Mouse (Mus musculus): ENCODE measurements around the gene Ppp2r5c. TPM values are rescaled to one million over a fixed set of nuclear protein-coding genes. Genes with fewer than 3 reads are reported as not detected.

Gene Ppp2r5c
- polyA plus RNA-seq, 1 experiment from 2014 or later, result 133 TPM

DNA sequence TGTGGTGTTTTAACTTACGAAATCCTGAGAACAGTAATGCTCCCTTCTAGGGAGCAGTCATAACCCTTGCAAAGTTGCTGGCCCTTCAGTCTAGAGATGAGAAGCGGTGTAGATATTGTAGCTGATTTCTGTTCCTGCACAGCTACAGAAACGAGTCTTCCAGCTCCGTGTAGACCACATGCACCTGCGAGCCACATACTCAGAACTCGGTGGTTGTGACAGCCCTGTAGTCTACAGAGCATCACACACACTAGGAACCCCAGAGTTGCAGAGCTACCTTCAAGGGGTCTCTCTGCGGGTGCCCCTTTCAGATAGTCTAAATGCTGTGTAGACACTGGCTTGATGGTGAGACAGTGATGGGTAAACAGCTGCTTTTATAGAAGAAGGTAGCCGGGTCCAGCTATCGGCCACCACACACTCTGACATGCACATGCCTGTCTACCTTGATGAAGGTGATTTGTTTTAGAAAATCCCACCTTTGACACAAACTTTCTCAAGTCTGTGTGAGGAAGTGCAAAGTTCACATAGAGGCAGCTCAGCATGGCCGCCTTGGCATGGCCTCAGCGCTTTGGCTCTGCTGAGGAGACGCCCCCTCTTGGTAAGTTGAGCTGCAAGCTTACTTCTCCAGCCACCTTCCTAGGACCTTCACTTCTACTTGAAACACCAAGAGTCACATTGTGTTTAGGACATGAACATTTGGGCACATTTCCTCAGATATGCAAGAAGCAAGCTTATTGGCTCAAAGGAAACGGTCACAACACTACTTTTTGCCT, 46.9 kb downstream of the Ppp2r5c start:
- no peaks in the 10 kb centered on the region for H3K9me3 ChIP-seq (ENCODE audit: control insufficient read depth, low read length)
- H3K4me3 ChIP-seq (ENCODE audit: low read length), result no peak overlapping the region
- no peak for ATAC-seq
- H3K4me2 ChIP-seq (ENCODE audit: low read depth, low read length), result no peak overlapping the region
- no peak overlapping the region for H3K9ac ChIP-seq (ENCODE audit: low read depth, low read length)
- H3K27ac ChIP-seq (ENCODE audit: low read length), result no peak overlapping the region
- peaks cover 4% of the 10 kb centered on the region; the same call in 1 of the 2 replicates for H3K36me3 ChIP-seq (ENCODE audit: control insufficient read depth, insufficient read depth, low read length)
- peaks cover 34% of the 10 kb centered on the region for H3K4me1 ChIP-seq (ENCODE audit: control insufficient read depth, insufficient read depth, low read length)
- WGBS, result 93% methylated on average over 13 of the region's 13 CpGs
- no peaks in the 10 kb centered on the region for H3K27me3 ChIP-seq (replicated peaks; ENCODE audit: control insufficient read depth, insufficient read depth, low read length)

DNA sequence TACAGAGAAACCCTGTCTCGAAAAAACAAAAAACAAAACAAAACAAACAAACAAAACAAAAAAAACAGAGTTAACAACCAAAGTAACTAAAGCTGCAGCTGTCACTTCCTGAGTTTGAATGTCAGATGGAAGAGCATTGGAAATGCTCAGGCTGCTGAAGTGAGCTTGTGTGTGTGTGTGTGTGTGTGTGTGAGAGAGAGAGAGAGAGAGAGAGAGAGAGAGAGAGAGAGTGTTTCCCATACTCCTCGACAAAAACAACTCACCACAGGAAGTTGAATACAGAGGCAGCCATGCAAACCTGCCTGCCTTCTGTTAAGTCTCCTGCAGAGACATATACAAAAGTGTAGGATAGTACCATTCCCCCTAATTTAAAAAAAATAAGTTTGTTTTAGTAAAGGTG, 47.9 kb downstream of the Ppp2r5c start:
- H3K4me3 ChIP-seq (ENCODE audit: low read length), result no peak overlapping the region
- no peaks in the 10 kb centered on the region for H3K9me3 ChIP-seq (ENCODE audit: control insufficient read depth, low read length)
- H3K9ac ChIP-seq (ENCODE audit: low read depth, low read length), result no peak overlapping the region
- peaks cover 37% of the 10 kb centered on the region for H3K4me1 ChIP-seq (ENCODE audit: control insufficient read depth, insufficient read depth, low read length)
- peaks cover 2% of the 10 kb centered on the region; the same call in 1 of the 2 replicates for H3K36me3 ChIP-seq (ENCODE audit: control insufficient read depth, insufficient read depth, low read length)
- no peak overlapping the region for H3K27ac ChIP-seq (ENCODE audit: low read length)
- H3K4me2 ChIP-seq (ENCODE audit: low read depth, low read length), result no peak overlapping the region
- no peak for ATAC-seq
- H3K27me3 ChIP-seq (replicated peaks; ENCODE audit: control insufficient read depth, insufficient read depth, low read length), result no peaks in the 10 kb centered on the region
- WGBS, result 68% methylated on average over 2 of the region's 2 CpGs

DNA sequence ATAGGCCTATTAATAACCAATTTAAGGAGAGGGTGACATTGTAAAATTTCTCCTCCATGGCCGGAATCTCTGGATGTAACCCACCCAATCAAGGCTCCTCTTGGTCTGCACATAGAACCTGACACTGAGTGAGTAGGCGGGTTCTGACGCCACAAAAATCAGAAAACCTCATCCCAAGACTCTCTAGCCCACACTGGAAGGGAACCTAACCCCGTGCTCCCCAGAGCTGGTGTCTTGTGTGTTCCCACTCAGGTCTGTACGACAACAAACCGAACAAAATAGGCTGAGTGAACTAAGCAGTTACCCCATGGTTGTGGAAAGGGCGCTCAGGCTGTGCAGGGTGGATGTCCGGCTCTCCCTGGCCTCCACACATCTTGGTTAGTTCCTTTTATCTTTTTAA, 48.3 kb downstream of the Ppp2r5c start:
- ATAC-seq, result no peak
- H3K27me3 ChIP-seq (replicated peaks; ENCODE audit: control insufficient read depth, insufficient read depth, low read length), result no peaks in the 10 kb centered on the region
- H3K9me3 ChIP-seq (ENCODE audit: control insufficient read depth, low read length), result no peaks in the 10 kb centered on the region
- 97% methylated on average over 8 of the region's 8 CpGs for WGBS
- no peak overlapping the region for H3K4me3 ChIP-seq (ENCODE audit: low read length)
- peaks cover 2% of the 10 kb centered on the region; the same call in 1 of the 2 replicates for H3K36me3 ChIP-seq (ENCODE audit: control insufficient read depth, insufficient read depth, low read length)
- peaks cover 41% of the 10 kb centered on the region for H3K4me1 ChIP-seq (ENCODE audit: control insufficient read depth, insufficient read depth, low read length)
- no peak overlapping the region for H3K4me2 ChIP-seq (ENCODE audit: low read depth, low read length)
- no peak overlapping the region for H3K27ac ChIP-seq (ENCODE audit: low read length)
- H3K9ac ChIP-seq (ENCODE audit: low read depth, low read length), result no peak overlapping the region

DNA sequence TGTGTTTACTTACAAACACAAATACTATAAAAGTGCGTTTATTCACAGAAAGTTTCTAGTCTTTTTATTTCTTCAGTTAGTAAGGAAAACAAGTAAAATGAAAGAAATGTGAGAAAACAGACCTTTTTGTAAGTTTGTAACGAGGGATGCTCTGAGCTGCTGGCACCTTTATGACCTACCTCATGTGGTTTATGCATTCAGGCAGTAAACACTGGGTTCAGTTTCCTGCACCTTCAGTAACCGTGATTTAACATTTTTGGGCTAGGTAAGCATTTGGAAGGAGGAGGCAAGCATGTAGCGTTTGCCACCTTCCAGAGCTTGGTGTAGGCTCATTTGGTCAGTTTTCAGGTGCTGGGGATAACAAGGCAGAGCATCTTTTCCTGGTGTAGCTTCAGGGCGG, 49.1 kb downstream of the Ppp2r5c start:
- H3K36me3 ChIP-seq (ENCODE audit: control insufficient read depth, insufficient read depth, low read length), result peaks cover 2% of the 10 kb centered on the region; the same call in 1 of the 2 replicates
- no peak overlapping the region for H3K4me3 ChIP-seq (ENCODE audit: low read length)
- H3K4me1 ChIP-seq (ENCODE audit: control insufficient read depth, insufficient read depth, low read length), result peaks cover 43% of the 10 kb centered on the region
- H3K4me2 ChIP-seq (ENCODE audit: low read depth, low read length), result no peak overlapping the region
- ATAC-seq, result no peak
- H3K27me3 ChIP-seq (replicated peaks; ENCODE audit: control insufficient read depth, insufficient read depth, low read length), result no peaks in the 10 kb centered on the region
- no peak overlapping the region for H3K27ac ChIP-seq (ENCODE audit: low read length)
- no peaks in the 10 kb centered on the region for H3K9me3 ChIP-seq (ENCODE audit: control insufficient read depth, low read length)
- whole genome bisulfite sequencing, result 63% methylated on average over 5 of the region's 5 CpGs
- H3K9ac ChIP-seq (ENCODE audit: low read depth, low read length), result no peak overlapping the region

DNA sequence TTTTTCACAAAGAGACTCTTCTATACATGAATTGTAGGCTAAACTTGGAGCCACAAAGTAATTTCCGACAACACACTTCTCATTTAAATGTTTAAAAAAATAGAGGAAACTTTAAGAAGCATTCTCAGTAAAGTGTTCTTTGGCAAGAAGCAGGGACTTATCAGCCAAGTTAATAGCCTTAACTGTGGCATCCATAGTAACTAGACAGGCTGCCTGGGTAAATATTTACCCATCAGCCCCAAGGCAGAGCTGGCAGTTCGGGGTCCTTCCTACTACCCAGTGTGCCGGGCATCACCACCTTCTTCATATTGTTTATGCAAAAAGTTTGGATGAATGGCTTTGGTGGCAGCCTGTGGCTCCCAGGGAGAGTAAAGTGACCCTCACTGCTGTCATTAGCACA, 50.1 kb downstream of the Ppp2r5c start:
- WGBS, result 21% methylated on average over 3 of the region's 3 CpGs
- Histone ChIP-seq H3K4me3 (ENCODE audit: low read length) (no peak overlapping the region), H3K36me3 (ENCODE audit: control insufficient read depth, insufficient read depth, low read length) (peaks cover 2% of the 10 kb centered on the region; the same call in 1 of the 2 replicates), H3K4me1 (ENCODE audit: control insufficient read depth, insufficient read depth, low read length) (peaks cover 43% of the 10 kb centered on the region), H3K27me3 (replicated peaks; ENCODE audit: control insufficient read depth, insufficient read depth, low read length) (no peaks in the 10 kb centered on the region), H3K27ac (ENCODE audit: low read length) (peak overlapping the region; percentile 97; the same call in 1 of the 2 replicates), H3K4me2 (ENCODE audit: low read depth, low read length) (no peak overlapping the region), H3K9ac (ENCODE audit: low read depth, low read length) (peak overlapping the region; percentile 9; the same call in 1 of the 2 replicates), H3K9me3 (ENCODE audit: control insufficient read depth, low read length) (no peaks in the 10 kb centered on the region)
- no peak for ATAC-seq

DNA sequence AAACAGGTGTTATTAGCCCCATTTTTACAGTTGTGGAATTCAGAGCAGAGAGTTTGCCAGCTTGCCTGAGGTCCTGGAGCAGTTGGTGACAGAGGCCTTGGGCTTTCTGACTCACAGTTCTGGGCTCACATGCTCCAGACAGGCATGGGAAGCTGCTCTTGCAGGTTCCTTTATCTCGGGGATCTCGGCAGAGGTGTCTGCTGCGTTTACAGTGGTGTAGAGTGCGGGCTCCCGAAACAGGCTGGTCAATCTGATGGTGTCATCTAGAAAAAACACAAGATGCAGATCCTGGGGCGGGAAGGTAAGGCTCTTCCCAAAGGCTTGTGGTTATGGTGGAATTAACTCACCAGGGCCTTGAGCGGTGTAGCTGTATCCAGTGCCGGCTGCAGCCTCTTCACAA, 50.6 kb downstream of the Ppp2r5c start:
- H3K27ac ChIP-seq (ENCODE audit: low read length), result peak overlapping the region; percentile 97

DNA sequence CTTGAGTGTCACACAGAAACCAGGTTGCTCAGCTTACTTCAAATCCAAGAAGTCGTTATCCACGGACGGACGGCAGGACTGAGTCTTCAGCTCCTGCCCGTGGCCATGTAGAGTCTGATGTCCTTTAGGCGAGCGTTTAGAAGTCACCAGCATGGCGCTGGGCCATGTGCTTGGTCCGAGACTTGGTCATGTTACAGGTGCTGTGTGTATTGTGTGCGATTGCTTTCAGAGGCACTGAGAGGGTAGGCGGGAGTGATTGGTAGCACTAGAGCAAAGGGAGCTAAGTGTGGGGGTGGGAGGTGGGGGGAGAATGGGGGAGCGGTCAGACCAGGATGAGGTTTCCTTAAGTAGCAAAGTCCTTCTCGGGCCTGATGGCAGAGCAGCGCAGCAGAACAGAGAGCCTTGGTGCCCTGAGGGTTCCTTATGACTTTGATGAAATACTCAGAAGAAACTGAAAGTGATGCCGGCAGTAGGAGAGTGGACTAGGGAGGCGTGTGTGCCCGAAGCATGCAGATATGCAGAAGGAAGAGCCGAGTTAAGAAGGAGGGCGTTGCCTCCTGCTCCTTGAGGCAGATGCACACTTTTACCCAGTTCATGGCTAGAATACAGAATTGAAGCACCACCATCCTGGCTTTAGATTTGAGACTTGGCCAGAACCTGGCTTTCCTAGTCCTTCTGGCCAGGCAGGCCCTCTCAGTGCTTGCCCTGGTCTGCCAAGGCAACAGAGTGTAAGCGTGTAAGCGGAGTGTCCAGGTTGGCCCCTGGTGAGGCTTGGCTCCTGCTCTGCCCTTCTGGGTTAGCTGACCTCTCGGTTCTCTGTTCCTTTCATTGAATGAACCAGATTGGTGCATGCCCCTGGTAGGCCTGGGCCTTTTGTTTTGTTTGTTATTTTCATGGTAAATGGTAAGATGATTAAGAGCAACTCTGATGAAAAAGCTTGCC, 51.6 kb downstream of the Ppp2r5c start:
- ATAC-seq, result peak; percentile 62

More for the DNA sequence above, 50.6 kb downstream of the Ppp2r5c start:
- peak overlapping the region; percentile 9 for H3K9ac ChIP-seq (ENCODE audit: low read depth, low read length)
- no peaks in the 10 kb centered on the region for H3K9me3 ChIP-seq (ENCODE audit: control insufficient read depth, low read length)
- peaks cover 44% of the 10 kb centered on the region for H3K4me1 ChIP-seq (ENCODE audit: control insufficient read depth, insufficient read depth, low read length)
- no peak overlapping the region for H3K4me3 ChIP-seq (ENCODE audit: low read length)
- 0 out of 2 replicates have a peak overlapping the region, but pooled peaks have one; percentile 50 for H3K4me2 ChIP-seq (ENCODE audit: low read depth, low read length)
- WGBS, result 44% methylated on average over 8 of the region's 8 CpGs
- no peaks in the 10 kb centered on the region for H3K27me3 ChIP-seq (replicated peaks; ENCODE audit: control insufficient read depth, insufficient read depth, low read length)
- no peak for ATAC-seq
- H3K36me3 ChIP-seq (ENCODE audit: control insufficient read depth, insufficient read depth, low read length), result peaks cover 2% of the 10 kb centered on the region; the same call in 1 of the 2 replicates

DNA sequence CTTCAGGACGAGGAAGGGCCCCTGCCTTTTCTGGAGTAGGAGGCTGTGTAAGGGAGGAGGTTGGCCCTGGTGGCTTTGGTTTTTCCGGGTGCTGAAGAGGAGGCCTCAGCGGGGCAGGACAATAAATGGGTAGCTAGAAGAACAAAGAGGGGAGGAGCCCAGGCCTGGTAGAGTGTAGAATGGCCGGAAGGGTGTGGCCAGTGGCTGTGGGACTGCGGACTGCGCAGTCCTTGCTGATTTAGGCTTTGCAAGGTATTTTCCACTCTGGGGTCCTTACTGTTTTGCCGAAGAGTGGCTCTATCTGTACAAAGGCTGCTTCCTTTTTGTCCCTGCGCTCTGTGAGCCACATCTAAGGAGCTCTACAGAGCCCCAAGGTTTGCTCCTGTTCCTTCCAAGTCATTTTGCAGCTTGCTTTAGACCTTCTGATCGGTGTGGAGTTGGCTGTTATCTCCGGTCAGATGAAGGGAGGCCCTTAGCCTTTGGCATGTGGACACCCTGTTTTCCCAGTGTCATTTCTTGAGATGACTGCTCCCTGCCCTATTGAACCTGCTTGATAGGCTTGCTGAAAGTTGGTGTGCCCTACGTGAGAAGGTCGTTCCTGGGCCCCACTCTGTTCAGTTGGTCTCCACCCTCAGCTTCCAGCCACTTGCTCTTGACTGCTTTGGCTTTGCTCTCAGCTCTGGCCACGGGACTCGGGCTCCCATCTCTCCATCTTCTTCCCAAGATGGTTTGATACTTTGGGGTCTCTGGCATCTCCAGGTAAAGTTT, 52.5 kb downstream of the Ppp2r5c start:
- H3K9me3 ChIP-seq (ENCODE audit: control insufficient read depth, low read length), result no peaks in the 10 kb centered on the region
- ATAC-seq, result peak; percentile 88
- H3K9ac ChIP-seq (ENCODE audit: low read depth, low read length), result peak overlapping the region; percentile 57
- peak overlapping the region; percentile 23; the same call in 1 of the 2 replicates for H3K4me3 ChIP-seq (ENCODE audit: low read length)
- WGBS, result 53% methylated on average over 14 of the region's 14 CpGs
- peak overlapping the region; percentile 50 for H3K4me2 ChIP-seq (ENCODE audit: low read depth, low read length)
- peak overlapping the region; percentile 97 for H3K27ac ChIP-seq (ENCODE audit: low read length)
- H3K36me3 ChIP-seq (ENCODE audit: control insufficient read depth, insufficient read depth, low read length), result peaks cover under 1% of the 10 kb centered on the region; the same call in 1 of the 2 replicates
- H3K27me3 ChIP-seq (replicated peaks; ENCODE audit: control insufficient read depth, insufficient read depth, low read length), result no peaks in the 10 kb centered on the region
- H3K4me1 ChIP-seq (ENCODE audit: control insufficient read depth, insufficient read depth, low read length), result peaks cover 59% of the 10 kb centered on the region

More for the DNA sequence above, 51.6 kb downstream of the Ppp2r5c start:
- Histone ChIP-seq H3K36me3 (ENCODE audit: control insufficient read depth, insufficient read depth, low read length) (peaks cover 2% of the 10 kb centered on the region; the same call in 1 of the 2 replicates), H3K27me3 (replicated peaks; ENCODE audit: control insufficient read depth, insufficient read depth, low read length) (no peaks in the 10 kb centered on the region), H3K27ac (ENCODE audit: low read length) (peak overlapping the region; percentile 97), H3K9me3 (ENCODE audit: control insufficient read depth, low read length) (no peaks in the 10 kb centered on the region), H3K4me1 (ENCODE audit: control insufficient read depth, insufficient read depth, low read length) (peaks cover 50% of the 10 kb centered on the region), H3K9ac (ENCODE audit: low read depth, low read length) (peak overlapping the region; percentile 56), H3K4me2 (ENCODE audit: low read depth, low read length) (peak overlapping the region; percentile 50), H3K4me3 (ENCODE audit: low read length) (peak overlapping the region; percentile 23; the same call in 1 of the 2 replicates)
- WGBS, result 61% methylated on average over 22 of the region's 22 CpGs

Data from intestine, embryonic 16.5 days (tissue).